Mouse (Mus musculus): ENCODE measurements around the gene Cfc1. TPM values are rescaled to one million over a fixed set of nuclear protein-coding genes. Genes with fewer than 3 reads are reported as not detected.
"Not testable (repeated sequence)": the region's sequence is repeated elsewhere in the genome, so short reads cannot be mapped to it uniquely, and the experiment has no call there.

The Cfc1 gene
- not detected in 2 replicates for polyA plus RNA-seq (2012; rRNA removed)

GRCm38 (mm10) chr1:34535043-34535698, at the start of gene Cfc1:
Cfc1 (plus strand) TSS chr1:34535648.
- DNase-seq (ENCODE audit: low read depth, low spot score) = not testable (repeated sequence)
- WGBS = 33% methylated on average over 7 of the region's 7 CpGs

GRCm38 (mm10) chr1:34487383-34487782, 48.1 kb upstream of the Cfc1 start:
- no peak for DNase-seq (ENCODE audit: low read depth, low spot score)
- 91% methylated on average over 3 of the region's 3 CpGs for WGBS

- DNase-seq (ENCODE audit: low read depth, low spot score) = no peak
- WGBS = 83% methylated on average over 6 of the region's 6 CpGs
These were observed 45.5 kb upstream of the Cfc1 start for GRCm38 (mm10) chr1:34489852-34490541.

- no peak for DNase-seq (ENCODE audit: low read depth, low spot score)
- WGBS = 88% methylated on average over 4 of the region's 4 CpGs
These were observed 44.0 kb upstream of the Cfc1 start for GRCm38 (mm10) chr1:34491480-34491879.

DNA sequence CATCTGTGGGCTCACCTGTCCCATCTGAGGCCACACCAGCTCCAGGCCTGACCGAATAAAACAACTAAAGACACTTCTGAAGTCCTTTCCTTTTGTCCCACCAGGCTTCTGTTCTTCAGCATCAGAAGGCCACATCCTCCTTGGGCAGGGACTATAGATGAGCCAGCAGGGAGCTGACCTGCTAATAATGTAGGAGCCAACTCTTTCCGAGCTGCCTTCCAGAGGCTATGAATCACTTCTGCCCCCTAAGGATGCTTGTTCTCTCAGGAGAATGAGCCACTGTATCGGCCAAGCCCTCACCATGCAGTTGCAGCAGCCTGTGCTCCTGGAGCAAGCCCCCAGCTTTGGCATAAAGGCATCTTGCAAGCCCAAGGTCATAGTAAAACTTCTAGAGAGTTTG, 32.5 kb upstream of the Cfc1 start:
- WGBS = 59% methylated on average over 3 of the region's 3 CpGs
- no peak for DNase-seq (ENCODE audit: low read depth, low spot score)

GRCm38 (mm10) chr1:34505307-34505706, 30.1 kb upstream of the Cfc1 start:
- 55% methylated on average over 7 of the region's 7 CpGs for WGBS
- DNase-seq (ENCODE audit: low read depth, low spot score) = no peak

DNA sequence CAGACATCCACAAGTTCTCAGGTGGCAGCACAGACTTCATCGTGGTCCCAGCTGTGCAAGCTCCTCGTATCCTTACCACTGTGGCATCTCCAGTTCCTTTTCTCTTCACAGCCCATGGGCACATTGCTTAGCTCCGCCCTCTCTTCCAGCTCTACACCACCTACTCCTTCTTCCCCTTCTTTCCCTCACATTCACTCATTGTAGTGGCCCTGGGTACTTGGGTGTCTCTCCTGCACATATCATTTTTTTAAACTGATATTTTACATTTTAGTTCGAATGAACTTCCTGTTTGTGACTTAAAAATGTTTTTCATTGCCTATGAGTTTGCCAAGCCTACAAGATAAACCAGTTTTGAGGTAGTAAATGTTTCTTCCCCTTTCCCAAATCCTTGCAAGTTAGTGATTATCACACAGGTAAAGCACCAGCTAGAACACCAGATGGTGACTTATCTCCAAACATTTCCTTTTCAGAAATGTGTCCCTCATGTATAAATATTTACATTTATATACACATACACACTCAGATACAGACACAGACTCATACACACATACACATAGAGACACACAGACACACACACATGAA, 29.4 kb upstream of the Cfc1 start:
- DNase-seq (ENCODE audit: low read depth, low spot score) = no peak
- WGBS = 71% methylated on average over 4 of the region's 4 CpGs

DNA sequence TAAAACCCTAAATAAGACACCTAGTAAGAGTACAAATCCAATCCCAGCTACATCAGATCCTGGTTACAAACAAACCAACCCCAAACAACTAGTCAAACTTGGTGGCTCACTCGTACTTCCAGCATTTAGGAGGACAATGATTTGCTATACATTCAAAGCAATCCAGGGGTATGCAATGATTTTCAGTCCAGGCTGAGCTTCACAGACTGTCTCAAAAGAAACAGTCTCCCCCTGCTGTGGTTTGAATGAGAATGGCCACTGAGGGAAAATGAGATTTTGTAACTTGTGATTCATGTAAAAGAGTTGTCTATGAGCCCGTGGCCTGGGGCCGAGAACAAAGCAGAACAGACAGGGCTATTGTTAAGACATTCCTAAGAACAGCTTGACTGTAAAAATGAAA, 27.5 kb upstream of the Cfc1 start:
- 81% methylated on average over 3 of the region's 3 CpGs for WGBS
- no peak for DNase-seq (ENCODE audit: low read depth, low spot score)

DNA sequence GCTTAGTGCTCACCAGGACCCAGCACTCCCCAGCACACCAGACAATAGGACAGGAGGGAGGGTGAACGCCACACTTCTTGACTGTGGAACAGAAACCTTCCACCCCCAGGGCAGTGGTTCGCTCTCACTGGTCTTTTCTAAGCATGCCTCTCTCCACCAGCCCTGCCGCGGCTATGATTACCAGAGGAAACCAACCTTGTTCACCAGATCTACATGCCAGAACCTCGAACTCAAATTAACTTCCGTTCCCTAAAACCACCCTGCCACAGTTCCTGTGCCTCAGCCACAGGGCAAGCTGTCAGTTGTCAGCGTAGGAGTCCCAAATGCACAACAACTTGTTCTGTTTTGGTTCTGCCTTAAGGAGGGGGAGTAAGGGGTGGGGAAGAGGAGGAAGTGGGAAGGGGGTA, 24.9 kb upstream of the Cfc1 start:
- DNase-seq (ENCODE audit: low read depth, low spot score) = no peak
- 9% methylated on average over 7 of the region's 7 CpGs for WGBS

DNA sequence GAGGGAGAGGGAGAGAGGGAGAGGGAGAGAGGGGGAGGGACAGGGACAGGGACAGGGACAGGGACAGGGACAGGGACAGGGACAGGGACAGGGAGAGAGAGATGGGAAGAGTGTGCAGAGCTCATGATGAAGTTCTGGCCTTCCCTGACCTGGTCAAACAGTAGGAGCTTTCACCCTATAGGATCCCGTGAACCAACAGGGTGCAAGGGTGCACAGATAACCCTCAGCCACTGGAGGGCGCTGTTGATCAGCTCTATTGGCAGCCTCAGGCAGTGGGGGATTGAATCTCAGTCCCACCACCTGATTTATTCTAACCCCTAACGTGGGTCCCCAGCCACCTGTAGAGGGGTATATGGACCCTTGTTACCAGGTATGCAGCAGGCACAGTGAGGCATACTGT, 24.4 kb upstream of the Cfc1 start:
- no peak for DNase-seq (ENCODE audit: low read depth, low spot score)
- 15% methylated on average over 3 of the region's 3 CpGs for WGBS

DNA sequence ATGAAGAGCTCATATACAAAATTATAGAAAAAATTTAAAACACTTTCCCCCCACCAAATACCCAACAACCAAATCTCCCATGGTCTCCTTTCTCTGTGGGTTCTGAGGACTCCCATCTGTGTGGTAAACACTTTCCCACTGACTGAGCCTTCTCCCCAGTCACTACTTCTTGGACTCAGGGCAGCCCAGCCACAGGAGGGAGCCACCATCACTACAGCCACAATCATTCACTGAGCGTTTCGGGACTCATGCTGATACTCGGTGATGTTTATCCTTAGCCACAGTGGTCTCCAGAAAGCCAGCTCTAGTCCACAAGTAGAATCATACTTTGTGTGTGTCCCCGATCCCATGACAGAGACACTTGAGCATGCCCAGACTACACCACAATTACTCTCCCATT, 22.4 kb upstream of the Cfc1 start:
- DNase-seq (ENCODE audit: low read depth, low spot score) = no peak
- 79% methylated on average over 4 of the region's 4 CpGs for WGBS

GRCm38 (mm10) chr1:34516595-34516994, 18.9 kb upstream of the Cfc1 start:
- DNase-seq (ENCODE audit: low read depth, low spot score) = no peak
- 14% methylated on average over 5 of the region's 5 CpGs for WGBS

DNA sequence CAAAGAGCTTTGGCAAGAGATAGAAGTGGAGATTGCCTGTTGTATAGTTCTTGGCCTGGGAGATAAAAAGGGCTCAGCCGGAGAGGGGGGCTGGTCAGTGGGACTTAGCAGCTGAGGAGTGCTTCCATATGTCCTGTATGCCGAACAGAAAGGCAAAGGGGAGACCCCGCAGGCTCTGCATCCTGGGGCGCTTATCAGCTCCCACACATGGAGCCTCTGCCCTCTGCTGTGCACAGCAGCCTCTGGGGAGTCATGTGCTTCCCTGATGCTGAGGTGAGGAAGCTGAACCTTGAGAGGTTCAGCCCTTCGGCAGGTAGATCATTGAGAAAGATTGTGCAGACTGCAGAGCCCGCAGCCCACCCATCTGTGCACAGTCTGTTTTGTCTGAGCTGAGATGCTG, 18.2 kb upstream of the Cfc1 start:
- not testable (repeated sequence) for DNase-seq (ENCODE audit: low read depth, low spot score)
- 44% methylated on average over 6 of the region's 6 CpGs for WGBS

DNA sequence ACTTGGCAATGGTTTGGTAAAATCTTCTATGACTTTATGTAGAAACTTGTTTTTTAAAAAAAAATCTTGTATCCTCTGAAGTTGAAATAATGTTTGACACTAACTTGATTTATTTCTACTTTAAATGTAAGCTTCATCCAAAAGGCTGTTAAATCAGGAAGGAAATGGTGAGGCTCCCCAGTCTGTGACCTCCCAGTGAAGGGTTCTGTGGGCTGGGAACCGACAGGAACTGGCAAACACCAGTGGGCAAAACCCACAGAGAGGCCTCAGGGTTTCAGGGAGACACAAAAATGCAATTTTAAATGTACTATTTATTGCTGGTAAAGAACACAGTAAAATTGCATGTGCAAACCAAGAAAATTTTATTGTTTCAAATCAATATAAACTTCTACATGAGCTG, 17.7 kb upstream of the Cfc1 start:
- WGBS = 33% methylated on average over 1 of the region's 1 CpGs

DNA sequence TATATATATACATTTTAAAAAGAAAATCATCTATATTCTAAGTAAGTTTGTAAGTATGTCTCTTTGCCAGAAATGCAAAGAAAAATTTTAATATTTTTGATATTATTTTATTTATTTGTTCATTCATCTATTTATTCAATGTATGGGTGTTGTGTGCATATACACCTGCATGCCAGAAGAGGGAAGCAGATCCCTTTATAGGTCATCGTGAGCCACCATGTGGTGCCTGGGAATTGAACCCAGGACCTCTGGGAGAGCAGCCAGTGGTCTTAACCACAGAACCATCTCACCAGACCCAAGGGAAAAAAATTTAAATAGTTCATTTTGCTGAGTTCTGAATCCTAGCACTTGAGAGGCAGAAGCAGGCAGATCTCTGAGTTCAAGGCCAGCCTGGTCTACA, 17.2 kb upstream of the Cfc1 start:
- DNase-seq (ENCODE audit: low read depth, low spot score) = no peak
- 81% methylated on average over 1 of the region's 1 CpGs for WGBS

More for the DNA sequence above, 17.7 kb upstream of the Cfc1 start:
- not testable (repeated sequence) for DNase-seq (ENCODE audit: low read depth, low spot score)

GRCm38 (mm10) chr1:34522205-34522849, 13.1 kb upstream of the Cfc1 start:
- 69% methylated on average over 6 of the region's 6 CpGs for WGBS
- no peak for DNase-seq (ENCODE audit: low read depth, low spot score)

DNA sequence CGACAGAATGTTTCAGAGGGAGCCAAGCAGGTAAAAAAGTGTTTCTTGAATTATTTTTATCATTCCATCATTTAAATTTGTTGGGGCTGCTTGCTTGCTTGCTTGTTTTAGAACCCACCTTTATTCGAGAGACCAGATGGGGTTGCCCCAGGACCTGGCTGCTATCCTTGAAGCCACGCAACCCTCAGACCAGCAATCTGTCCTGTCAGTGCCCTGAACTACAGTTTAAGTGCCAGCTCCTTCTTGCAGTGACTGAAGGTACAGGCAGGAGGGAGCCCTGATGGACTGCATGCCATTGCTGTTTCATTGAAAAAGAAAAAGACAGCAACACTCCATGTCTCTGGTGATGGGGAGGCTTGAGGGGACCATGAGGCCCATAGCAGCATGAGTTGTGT, 12.6 kb upstream of the Cfc1 start:
- no peak for DNase-seq (ENCODE audit: low read depth, low spot score)
- 78% methylated on average over 3 of the region's 3 CpGs for WGBS

DNA sequence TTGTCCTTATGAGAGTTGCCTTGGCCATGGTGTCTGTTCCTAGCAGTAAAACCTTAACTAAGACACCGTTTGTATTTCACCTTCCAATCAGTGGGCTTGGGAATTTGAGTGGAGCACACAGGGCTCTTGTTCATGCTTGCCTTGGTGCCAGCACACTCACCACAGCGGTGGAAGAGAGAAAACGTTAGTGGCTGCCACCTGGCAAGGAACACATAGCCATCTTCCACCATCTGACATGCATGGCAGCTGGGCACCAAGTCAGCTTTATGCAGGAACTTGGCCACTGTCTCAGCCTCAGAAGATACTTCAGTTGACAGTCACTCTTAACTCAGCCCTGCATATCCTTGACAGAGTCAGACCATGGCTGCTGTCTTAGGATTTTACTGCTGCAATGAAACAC, 11.8 kb upstream of the Cfc1 start:
- WGBS = 79% methylated on average over 3 of the region's 3 CpGs
- no peak for DNase-seq (ENCODE audit: low read depth, low spot score)

DNA sequence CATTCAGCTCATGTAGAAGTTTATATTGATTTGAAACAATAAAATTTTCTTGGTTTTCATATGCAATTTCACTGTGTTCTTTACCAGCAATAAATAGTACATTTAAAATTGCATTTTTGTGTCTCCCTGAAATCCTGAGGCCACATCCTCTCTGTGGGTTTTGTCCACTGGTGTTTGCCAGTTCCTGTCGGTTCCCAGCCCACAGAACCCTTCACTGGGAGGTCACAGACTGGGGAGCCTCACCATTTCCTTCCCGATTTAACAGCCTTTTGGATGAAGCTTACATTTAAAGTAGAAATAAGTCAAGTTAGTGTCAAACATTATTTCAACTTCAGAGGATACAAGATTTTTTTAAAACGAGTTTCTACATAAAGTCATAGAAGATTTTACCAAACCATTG, 874 bp upstream of the Cfc1 start:
- not testable (repeated sequence) for DNase-seq (ENCODE audit: low read depth, low spot score)
- 25% methylated on average over 3 of the region's 3 CpGs for WGBS

- DNase-seq (ENCODE audit: low read depth, low spot score) = no peak
- 3% methylated on average over 14 of the region's 14 CpGs for WGBS
These were observed 881 bp downstream of the Cfc1 start for GRCm38 (mm10) chr1:34536291-34536766.
